Mouse (Mus musculus): ENCODE data around the gene Fam186b. TPM values are rescaled to one million over a fixed set of nuclear protein-coding genes. Genes with fewer than 3 reads are reported as not detected.
"Not testable (repeated sequence)": the region's sequence is repeated elsewhere in the genome, so short reads cannot be mapped to it uniquely, and the experiment has no call there.

The Fam186b gene
- polyA plus RNA-seq, 1 experiment from 2014 or later, result 0.47 TPM

DNA sequence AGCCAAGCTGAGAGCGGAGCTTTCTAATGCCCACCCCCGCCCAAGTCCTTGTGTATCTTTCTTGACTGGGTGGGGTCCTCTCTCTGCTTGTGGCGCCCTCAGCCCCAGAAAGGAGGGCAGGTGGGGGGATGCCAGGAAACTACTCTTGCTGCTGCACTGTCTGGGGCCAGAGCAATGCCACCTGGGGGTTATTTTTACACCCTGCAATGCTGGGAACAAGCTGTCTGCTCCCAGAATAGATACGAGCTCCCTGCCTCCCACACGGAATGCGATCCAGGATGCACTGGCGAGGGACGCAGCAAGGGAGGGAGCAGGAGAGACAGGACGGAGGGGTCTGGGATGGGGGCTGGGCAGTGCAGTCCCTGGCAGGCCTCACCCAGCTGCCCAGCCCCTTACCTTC, 46.7 kb downstream of the Fam186b start:
- peak overlapping the region; percentile 99 for H3K27ac ChIP-seq
- peak overlapping the region; percentile 62 for H3K4me3 ChIP-seq
- peak; percentile 53 for ATAC-seq (replicated peaks; ENCODE audit: insufficient number of reproducible peaks, insufficient read depth, low FRiP score, low read depth)
- peaks cover 34% of the 10 kb centered on the region for H3K36me3 ChIP-seq
- no peaks in the 10 kb centered on the region for H3K27me3 ChIP-seq
- H3K9ac ChIP-seq, result peak overlapping the region; percentile 48
- H3K4me2 ChIP-seq, result peak overlapping the region; percentile 78
- H3K9me3 ChIP-seq (replicated peaks), result no peaks in the 10 kb centered on the region
- H3K4me1 ChIP-seq (replicated peaks), result peaks cover 51% of the 10 kb centered on the region
- WGBS, result 40% methylated on average over 9 of the region's 9 CpGs

DNA sequence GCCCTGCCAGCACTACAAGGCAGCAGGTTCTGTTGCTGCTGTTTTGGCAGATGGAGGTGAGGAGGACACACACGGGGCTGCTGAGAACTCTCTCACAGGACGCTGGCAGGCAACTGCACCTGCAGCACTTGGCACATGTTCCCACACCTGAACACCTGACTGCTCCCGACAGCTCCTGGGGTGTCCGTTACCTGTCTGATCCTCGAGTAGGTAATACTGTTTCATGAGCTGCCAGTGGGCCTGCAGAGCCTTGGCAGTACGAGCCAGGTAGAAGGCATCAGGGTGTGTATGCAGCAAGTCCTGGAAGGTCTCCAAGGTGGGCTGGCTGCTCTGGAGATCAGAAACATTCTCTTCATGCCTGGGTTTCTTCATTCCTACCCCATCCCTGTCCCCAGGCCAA, 49.0 kb downstream of the Fam186b start:
- Histone ChIP-seq H3K27ac (peak overlapping the region; percentile 99; the same call in 1 of the 2 replicates), H3K9ac (peak overlapping the region; percentile 10; the same call in 1 of the 2 replicates), H3K36me3 (peaks cover 46% of the 10 kb centered on the region), H3K4me1 (replicated peaks) (peaks cover 41% of the 10 kb centered on the region)
- H3K27me3 ChIP-seq; H3K4me2 ChIP-seq; ATAC-seq (replicated peaks; ENCODE audit: insufficient number of reproducible peaks, insufficient read depth, low FRiP score, low read depth); H3K9me3 ChIP-seq (replicated peaks); H3K4me3 ChIP-seq: not testable (repeated sequence)
- WGBS, result 83% methylated on average over 6 of the region's 6 CpGs

DNA sequence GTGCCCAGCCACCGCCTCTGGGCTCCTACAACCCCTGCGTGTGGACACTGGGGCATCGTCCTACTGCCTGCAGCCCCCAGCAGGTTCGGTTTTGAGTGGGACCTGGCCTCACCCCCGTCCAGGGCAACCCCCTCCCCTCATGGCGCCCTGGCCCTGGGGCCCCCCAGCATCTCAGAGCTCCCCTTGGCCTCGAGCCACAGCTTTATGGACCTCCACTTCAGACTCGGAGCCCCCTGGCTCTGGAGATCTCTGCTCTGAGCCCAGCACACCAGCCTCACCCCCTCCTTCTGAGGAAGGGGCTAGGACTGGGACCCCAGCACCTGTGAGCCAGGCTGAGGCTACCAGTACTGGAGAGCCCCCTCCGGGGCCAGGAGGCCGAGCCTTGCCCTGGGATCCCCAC, 53.6 kb downstream of the Fam186b start:
- no peak; the same call in 1 of the 2 replicates for ATAC-seq (replicated peaks; ENCODE audit: insufficient number of reproducible peaks, insufficient read depth, low FRiP score, low read depth)
- Histone ChIP-seq H3K9ac (no peak overlapping the region), H3K27me3 (no peaks in the 10 kb centered on the region), H3K9me3 (replicated peaks) (no peaks in the 10 kb centered on the region), H3K36me3 (peaks cover 49% of the 10 kb centered on the region), H3K4me2 (no peak overlapping the region), H3K27ac (no peak overlapping the region), H3K4me1 (replicated peaks) (peaks cover 5% of the 10 kb centered on the region), H3K4me3 (no peak overlapping the region)
- 97% methylated on average over 10 of the region's 10 CpGs for WGBS

DNA sequence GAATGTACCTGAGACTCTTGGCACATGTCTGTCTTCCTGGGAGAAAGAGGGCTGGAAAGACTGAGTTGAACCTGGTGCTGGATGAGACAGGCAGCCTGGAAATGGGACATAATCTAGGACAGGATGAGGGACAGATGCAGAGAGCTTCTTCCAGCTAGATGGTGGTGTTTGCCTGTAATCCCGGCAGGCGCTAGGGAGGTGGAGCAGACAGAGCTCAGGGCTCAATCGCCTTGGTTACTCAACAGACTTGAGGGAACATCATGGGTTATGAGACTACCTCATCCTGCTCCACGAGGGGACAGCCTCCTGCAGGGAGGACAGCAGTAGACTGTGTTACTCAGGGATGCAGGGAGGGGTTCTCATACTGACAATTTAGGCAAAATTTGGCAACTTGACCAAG, 54.4 kb downstream of the Fam186b start:
- H3K4me2 ChIP-seq, result no peak overlapping the region
- peaks cover 41% of the 10 kb centered on the region for H3K36me3 ChIP-seq
- H3K27me3 ChIP-seq, result no peaks in the 10 kb centered on the region
- H3K9ac ChIP-seq, result no peak overlapping the region
- H3K4me1 ChIP-seq (replicated peaks), result no peaks in the 10 kb centered on the region
- no peak overlapping the region for H3K27ac ChIP-seq
- H3K4me3 ChIP-seq, result no peak overlapping the region
- WGBS, result 69% methylated on average over 4 of the region's 4 CpGs
- H3K9me3 ChIP-seq (replicated peaks), result no peaks in the 10 kb centered on the region
- ATAC-seq (replicated peaks; ENCODE audit: insufficient number of reproducible peaks, insufficient read depth, low FRiP score, low read depth), result no peak

DNA sequence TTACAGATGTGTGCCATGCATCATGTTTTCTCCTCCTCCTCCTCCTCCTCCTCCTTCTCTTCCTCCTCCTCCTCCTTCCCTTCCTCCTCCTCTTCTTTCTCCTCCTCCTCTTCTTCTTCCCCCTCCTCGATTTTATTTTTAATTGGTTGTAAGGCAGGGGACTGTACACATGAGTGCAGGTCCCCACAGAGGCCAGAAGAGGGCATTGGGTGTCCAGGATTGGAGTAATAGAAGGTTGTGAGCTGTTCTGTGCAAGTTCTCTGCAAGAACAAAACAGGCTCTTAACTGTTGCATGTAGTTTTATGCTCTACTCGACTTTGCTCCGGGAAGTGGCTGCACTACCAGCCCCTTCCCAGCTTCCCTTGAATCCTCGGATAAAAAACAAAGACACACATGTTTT, 55.6 kb downstream of the Fam186b start:
- 62% methylated on average over 4 of the region's 4 CpGs for WGBS
- H3K36me3 ChIP-seq, result peaks cover 32% of the 10 kb centered on the region

DNA sequence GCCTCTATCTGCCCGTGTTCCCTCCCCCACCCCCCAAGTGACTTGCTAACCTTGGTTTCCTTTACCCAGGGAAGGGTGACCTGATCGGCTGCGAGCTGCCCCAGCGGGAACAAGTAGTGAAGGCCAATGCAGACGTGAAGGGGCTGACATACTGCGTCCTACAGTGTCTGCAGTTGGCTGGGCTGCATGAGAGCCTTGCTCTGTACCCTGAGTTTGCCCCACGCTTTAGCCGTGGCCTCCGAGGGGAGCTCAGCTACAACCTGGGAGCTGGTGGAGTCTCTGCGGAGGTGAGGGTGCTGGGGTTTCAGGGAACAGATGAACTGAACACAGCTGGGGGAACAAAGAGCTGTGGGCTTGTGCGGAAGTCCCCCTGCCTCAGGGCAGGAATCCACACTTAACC, 57.7 kb downstream of the Fam186b start:
- 59% methylated on average over 11 of the region's 11 CpGs for WGBS
- Histone ChIP-seq H3K4me2 (no peak overlapping the region), H3K9me3 (replicated peaks) (no peaks in the 10 kb centered on the region), H3K9ac (no peak overlapping the region), H3K36me3 (peaks cover 12% of the 10 kb centered on the region; the same call in 1 of the 2 replicates), H3K4me1 (replicated peaks) (no peaks in the 10 kb centered on the region), H3K4me3 (no peak overlapping the region), H3K27ac (no peak overlapping the region), H3K27me3 (peaks cover 18% of the 10 kb centered on the region)
- ATAC-seq (replicated peaks; ENCODE audit: insufficient number of reproducible peaks, insufficient read depth, low FRiP score, low read depth), result no peak

More for the DNA sequence above, 55.6 kb downstream of the Fam186b start:
- H3K9me3 ChIP-seq (replicated peaks), result no peaks in the 10 kb centered on the region
- H3K4me2 ChIP-seq, result no peak overlapping the region
- H3K27me3 ChIP-seq, result no peaks in the 10 kb centered on the region
- no peak overlapping the region for H3K4me3 ChIP-seq
- no peak overlapping the region for H3K27ac ChIP-seq
- no peaks in the 10 kb centered on the region for H3K4me1 ChIP-seq (replicated peaks)
- ATAC-seq (replicated peaks; ENCODE audit: insufficient number of reproducible peaks, insufficient read depth, low FRiP score, low read depth), result no peak
- H3K9ac ChIP-seq, result no peak overlapping the region

DNA sequence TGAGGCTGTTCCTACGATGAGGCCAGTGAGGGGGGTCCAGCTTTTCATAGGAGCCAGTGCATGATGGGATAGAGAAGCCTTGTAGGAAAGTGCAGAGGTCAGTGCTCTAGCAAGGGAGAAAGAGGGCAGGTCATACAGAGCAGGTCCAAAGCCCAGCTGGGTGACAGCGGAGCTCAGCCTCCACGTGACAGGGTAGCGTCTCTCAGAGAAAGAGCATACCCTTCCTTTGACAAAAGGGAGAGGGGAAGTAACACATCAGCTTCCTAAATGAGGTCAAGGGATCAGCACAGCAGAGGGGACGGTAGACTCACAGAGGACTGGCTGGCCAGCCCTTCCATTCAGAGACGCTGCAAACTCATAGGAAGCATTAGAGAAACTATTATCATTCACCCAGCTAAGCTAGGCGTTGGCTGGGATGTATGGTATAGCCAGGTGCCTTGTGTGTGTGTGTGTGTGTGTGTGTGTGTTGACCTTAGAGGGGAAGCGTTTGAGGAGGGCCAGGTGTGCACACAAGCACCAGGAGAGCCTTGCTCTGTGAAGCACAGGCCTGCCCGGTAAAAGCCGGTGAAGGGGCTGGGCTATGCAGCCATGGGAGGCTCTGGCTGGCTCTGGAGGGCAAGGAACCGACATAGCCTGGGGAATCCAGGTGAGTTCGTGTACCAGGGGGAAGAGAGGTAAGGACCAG, 61.2 kb downstream of the Fam186b start:
- ATAC-seq (replicated peaks; ENCODE audit: insufficient number of reproducible peaks, insufficient read depth, low FRiP score, low read depth), result no peak
- peaks cover 45% of the 10 kb centered on the region for H3K27me3 ChIP-seq
- no peak overlapping the region for H3K9ac ChIP-seq

DNA sequence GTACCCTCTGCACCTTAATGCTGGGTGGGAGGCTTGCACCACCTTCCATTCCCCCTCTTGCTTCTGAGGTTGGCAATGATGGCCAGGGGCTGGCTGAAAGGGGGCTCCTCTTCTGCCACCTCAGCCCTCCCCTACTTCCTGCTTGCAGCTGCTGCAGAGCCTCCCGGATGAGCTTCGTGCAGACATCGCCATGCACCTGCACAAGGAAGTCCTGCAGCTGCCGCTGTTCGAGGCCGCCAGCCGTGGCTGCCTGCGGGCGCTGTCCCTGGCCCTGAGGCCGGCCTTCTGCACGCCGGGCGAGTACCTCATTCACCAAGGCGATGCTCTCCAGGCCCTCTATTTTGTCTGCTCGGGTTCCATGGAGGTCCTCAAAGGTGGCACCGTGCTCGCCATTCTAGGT, 62.0 kb downstream of the Fam186b start:
- no peak for ATAC-seq (replicated peaks; ENCODE audit: insufficient number of reproducible peaks, insufficient read depth, low FRiP score, low read depth)
- Histone ChIP-seq H3K4me3 (no peak overlapping the region), H3K27ac (no peak overlapping the region), H3K36me3 (no peaks in the 10 kb centered on the region), H3K9ac (no peak overlapping the region), H3K27me3 (peaks cover 52% of the 10 kb centered on the region), H3K4me2 (no peak overlapping the region), H3K4me1 (replicated peaks) (0 out of 2 replicates have a peak, but pooled peaks cover 2% of the 10 kb centered on the region), H3K9me3 (replicated peaks) (no peaks in the 10 kb centered on the region)
- 58% methylated on average over 17 of the region's 17 CpGs for WGBS

More for the DNA sequence above, 61.2 kb downstream of the Fam186b start:
- no peak overlapping the region for H3K4me2 ChIP-seq
- no peaks in the 10 kb centered on the region for H3K36me3 ChIP-seq
- no peaks in the 10 kb centered on the region for H3K4me1 ChIP-seq (replicated peaks)
- 54% methylated on average over 12 of the region's 12 CpGs for whole genome bisulfite sequencing
- H3K4me3 ChIP-seq, result no peak overlapping the region
- no peaks in the 10 kb centered on the region for H3K9me3 ChIP-seq (replicated peaks)
- no peak overlapping the region for H3K27ac ChIP-seq

DNA sequence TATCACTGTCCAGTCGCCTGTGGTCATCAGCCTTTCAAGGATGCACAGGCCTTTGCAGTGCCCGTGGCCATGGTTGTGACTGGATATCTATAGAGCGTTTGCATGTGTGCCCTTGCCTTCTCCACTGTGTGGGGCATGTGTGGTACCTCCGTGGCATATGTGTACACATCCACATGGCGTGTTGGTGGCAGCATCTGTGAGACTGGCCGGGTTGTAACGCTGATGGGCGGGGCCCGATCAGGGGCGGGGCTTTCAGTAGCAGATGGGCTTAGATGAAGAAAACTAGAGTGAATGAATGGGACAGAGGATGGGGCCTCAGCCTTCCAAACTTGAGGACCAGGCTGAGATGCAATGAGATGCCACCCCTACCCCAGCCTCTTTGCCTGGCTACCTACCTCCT, 63.7 kb downstream of the Fam186b start:
- no peak overlapping the region for H3K9ac ChIP-seq
- H3K4me1 ChIP-seq (replicated peaks), result 0 out of 2 replicates have a peak, but pooled peaks cover 2% of the 10 kb centered on the region
- H3K4me2 ChIP-seq, result no peak overlapping the region
- WGBS, result 65% methylated on average over 10 of the region's 10 CpGs
- no peak for ATAC-seq (replicated peaks; ENCODE audit: insufficient number of reproducible peaks, insufficient read depth, low FRiP score, low read depth)
- H3K36me3 ChIP-seq, result no peaks in the 10 kb centered on the region
- H3K27me3 ChIP-seq, result peaks cover 69% of the 10 kb centered on the region
- H3K9me3 ChIP-seq (replicated peaks), result no peaks in the 10 kb centered on the region
- H3K27ac ChIP-seq, result no peak overlapping the region
- H3K4me3 ChIP-seq, result no peak overlapping the region

DNA sequence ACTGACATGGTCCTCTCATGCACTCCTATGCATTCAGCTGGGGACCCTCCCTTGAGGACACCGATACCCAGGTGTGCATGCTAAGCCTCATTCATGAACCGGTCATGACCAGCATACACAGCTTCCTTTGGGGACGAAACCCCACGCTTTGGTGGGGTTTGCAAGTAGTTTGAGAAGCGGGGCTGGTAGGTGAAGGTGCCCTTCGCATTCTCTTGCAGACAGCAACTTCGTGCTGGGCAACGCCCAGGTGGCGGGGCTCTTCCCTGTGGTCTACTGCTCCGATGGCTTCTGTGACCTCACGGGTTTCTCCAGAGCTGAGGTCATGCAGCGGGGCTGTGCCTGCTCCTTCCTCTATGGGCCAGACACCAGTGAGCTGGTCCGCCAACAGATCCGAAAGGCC, 69.6 kb downstream of the Fam186b start:
- ATAC-seq (replicated peaks; ENCODE audit: insufficient number of reproducible peaks, insufficient read depth, low FRiP score, low read depth), result no peak
- Histone ChIP-seq H3K36me3 (no peaks in the 10 kb centered on the region), H3K27me3 (peaks cover 92% of the 10 kb centered on the region), H3K4me3 (no peak overlapping the region), H3K9me3 (replicated peaks) (no peaks in the 10 kb centered on the region), H3K4me2 (peak overlapping the region; percentile 92), H3K9ac (0 out of 2 replicates have a peak overlapping the region, but pooled peaks have one; percentile 7), H3K4me1 (replicated peaks) (peaks cover 42% of the 10 kb centered on the region), H3K27ac (no peak overlapping the region)
- 30% methylated on average over 14 of the region's 14 CpGs for WGBS

DNA sequence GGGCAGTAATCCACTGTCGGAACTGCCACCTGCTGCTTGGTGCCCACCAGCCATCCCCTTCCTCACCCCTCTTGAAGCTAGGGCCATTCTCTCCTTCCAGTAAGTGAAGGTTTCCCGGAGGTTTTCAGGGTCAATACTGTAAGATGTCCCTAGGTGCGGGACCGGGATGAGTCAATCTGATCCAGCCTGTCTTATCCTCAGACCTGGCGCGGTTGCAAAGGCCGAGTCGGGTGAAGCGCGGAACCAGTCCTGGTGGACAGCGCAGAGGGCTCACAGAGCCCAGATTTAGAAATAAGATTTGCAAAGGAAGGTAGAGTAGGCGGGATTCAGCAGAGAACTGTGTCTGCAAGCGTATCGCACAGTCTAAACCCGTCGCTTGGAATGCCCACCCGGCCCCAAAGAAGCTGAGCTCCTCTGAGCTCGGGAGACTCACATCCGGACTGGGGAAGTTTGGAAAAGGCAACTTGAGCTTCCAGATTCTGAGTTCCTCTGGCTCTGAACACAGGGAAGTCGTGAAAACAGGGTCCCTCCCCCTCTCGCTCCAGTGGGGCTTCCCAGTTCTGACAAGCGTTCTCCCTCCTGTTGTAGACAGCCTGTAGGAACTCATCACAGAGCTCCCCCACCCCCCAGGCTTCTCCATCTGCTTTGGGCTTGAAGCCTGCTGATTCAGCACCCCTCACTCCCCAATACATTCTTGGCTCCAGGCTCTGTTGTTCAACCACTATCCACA, 70.4 kb downstream of the Fam186b start:
- peak overlapping the region; percentile 7; the same call in 1 of the 2 replicates for H3K9ac ChIP-seq
- no peak for ATAC-seq (replicated peaks; ENCODE audit: insufficient number of reproducible peaks, insufficient read depth, low FRiP score, low read depth)

More for the DNA sequence above, 70.4 kb downstream of the Fam186b start:
- Histone ChIP-seq H3K36me3 (no peaks in the 10 kb centered on the region), H3K4me3 (peak overlapping the region; percentile 49), H3K4me1 (replicated peaks) (peaks cover 42% of the 10 kb centered on the region), H3K4me2 (peak overlapping the region; percentile 92), H3K9me3 (replicated peaks) (no peaks in the 10 kb centered on the region), H3K27me3 (peaks cover 96% of the 10 kb centered on the region), H3K27ac (no peak overlapping the region)
- WGBS, result 2% methylated on average over 22 of the region's 22 CpGs

Data from heart, embryonic 15.5 days (tissue).